Mouse (Mus musculus) kidney, adult 2 months (tissue): ENCODE data around the gene Abi3bp. TPM values are rescaled to one million over a fixed set of nuclear protein-coding genes. Genes with fewer than 3 reads are reported as not detected.

Experiments used
- DNase-seq: peaks from one replicate; pipeline ENCODE4 v3.0.0; 2021
- H3K27ac ChIP-seq: fragments of 200-500 bp; 2 replicates; pipeline ENCODE4 v1.5.1; 2012; ENCODE audit warnings: low read depth, low read length, control low read depth, inconsistent platforms; ENCODE audit not compliant: insufficient read depth
- H3K27me3 ChIP-seq: fragments of 200-500 bp; replicated peaks from 2 replicates; pipeline ENCODE4 v1.6.1; 2012; ENCODE audit warnings: mild to moderate bottlenecking, moderate library complexity, low read length, inconsistent platforms; ENCODE audit not compliant: control insufficient read depth, insufficient read depth
- H3K36me3 ChIP-seq: fragments of 200-500 bp; 2 replicates; pipeline ENCODE4 v1.6.1; 2012; ENCODE audit warnings: mild to moderate bottlenecking, moderate library complexity, low read length, inconsistent platforms; ENCODE audit not compliant: control insufficient read depth, insufficient read depth
- H3K4me1 ChIP-seq: fragments of 200-500 bp; 2 replicates; pipeline ENCODE4 v1.6.1; 2011; ENCODE audit warnings: low read length; ENCODE audit not compliant: control insufficient read depth, insufficient read depth
- H3K4me3 ChIP-seq: fragments of 200-500 bp; 2 replicates; pipeline ENCODE4 v1.5.1; 2011; ENCODE audit warnings: mild to moderate bottlenecking, low read depth, low read length, control low read depth; ENCODE audit not compliant: insufficient read depth
- CTCF ChIP-seq: fragments of 200-500 bp; conservative IDR thresholded peaks from 2 replicates; pipeline ENCODE4 v1.5.1; 2011; ENCODE audit warnings: low read depth, mild to moderate bottlenecking, control low read depth, low read length, moderate library complexity, mixed read lengths; ENCODE audit not compliant: insufficient read depth, insufficient read length
- POLR2A ChIP-seq: fragments of 200-500 bp; IDR thresholded peaks from one replicate; pipeline ENCODE4 v1.6.1; 2011; ENCODE audit warnings: low read depth, low read length, control low read depth
- WGBS: fragments of 180-500 bp; shearing (Covaris S2); methylation state at CpG from one replicate; pipeline ENCODE4 v1.1.7; 2018; 5-methylcytosine and 5-hydroxymethylcytosine counted together
- polyA plus RNA-seq: library from polyadenylated mRNA; depleted of rRNA; stranded (reverse); fragments of >200 nt; gene quantifications from 2 replicates; pipeline ENCODE4 v1.2.3, GENCODE M21; 2012

Abi3bp gene
- polyA plus RNA-seq, 1 experiment = 5.2 TPM

DNA sequence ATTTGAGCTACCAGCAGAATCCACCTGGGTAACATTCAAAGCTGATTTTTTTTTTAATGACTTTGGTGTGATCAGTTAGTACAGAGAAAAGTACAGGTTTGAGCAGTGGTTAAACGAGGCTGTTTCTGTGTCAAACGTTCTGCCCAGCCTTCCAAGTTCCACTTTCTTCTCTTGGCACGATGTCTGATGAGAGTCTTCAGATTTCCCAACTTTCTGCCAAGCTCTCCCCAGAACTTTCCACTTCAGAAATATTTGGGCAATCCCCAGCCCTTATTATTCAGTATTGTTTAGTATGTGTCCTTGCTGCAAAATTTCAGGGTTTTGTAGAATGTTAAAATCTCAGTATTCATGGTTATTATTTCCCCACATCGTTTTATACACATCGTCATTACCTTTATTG is 115.9 kb downstream of the Abi3bp start:
- WGBS = 82% methylated on average over 5 of the region's 5 CpGs

DNA sequence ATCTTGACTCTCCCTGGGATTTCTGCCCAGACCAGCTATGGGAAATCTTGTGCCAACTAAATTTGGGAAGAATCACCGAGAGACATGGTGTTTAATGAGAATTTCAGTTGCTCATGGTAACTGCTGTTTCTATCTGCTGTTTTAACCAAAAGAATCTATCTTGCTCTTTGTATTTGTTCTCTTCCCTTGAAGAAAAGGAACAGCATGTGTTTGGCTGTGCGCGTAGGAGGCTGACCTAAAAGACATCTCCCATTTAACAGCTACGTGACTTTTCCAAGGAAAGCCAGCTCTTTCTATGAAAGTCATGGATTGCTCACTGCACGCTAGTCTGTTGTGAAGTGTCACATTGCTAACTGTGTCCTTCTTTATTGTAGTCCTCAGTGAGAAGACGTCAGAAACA is 117.2 kb downstream of the Abi3bp start:
- whole genome bisulfite sequencing = 79% methylated on average over 6 of the region's 6 CpGs
- no peak overlapping the region for H3K27ac ChIP-seq
- H3K4me3 ChIP-seq = no peak overlapping the region
- no peak for TF ChIP-seq CTCF
- TF ChIP-seq POLR2A = no peak
- no peaks in the 10 kb centered on the region for H3K27me3 ChIP-seq
- H3K4me1 ChIP-seq = no peaks in the 10 kb centered on the region
- no peak for DNase-seq
- no peaks in the 10 kb centered on the region for H3K36me3 ChIP-seq

More for the DNA sequence above, 115.9 kb downstream of the Abi3bp start:
- Histone ChIP-seq H3K27ac (no peak overlapping the region), H3K4me3 (no peak overlapping the region), H3K36me3 (no peaks in the 10 kb centered on the region), H3K4me1 (no peaks in the 10 kb centered on the region), H3K27me3 (no peaks in the 10 kb centered on the region)
- DNase-seq = no peak
- no peak for TF ChIP-seq CTCF
- TF ChIP-seq POLR2A = no peak

DNA sequence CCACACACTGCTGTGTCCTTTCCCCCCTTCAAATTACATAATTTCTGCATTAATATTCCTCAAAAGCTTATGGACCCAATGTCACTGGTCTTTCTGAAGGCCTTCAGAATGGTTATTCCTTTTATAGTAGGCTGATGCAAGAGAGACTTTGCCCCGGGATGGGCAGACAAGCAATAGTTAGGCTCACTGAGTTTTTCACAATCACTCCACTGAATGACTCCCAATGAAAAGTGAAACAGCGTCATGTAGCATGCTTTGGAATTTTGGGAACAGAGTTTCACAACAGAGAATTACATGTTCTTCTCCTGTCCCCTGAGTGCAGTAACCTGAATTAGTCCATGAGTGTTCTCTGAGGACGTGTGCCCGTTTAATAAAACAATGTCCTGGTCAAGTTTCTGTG is 120.7 kb downstream of the Abi3bp start:
- peak; percentile 1 for DNase-seq
- Histone ChIP-seq H3K4me3 (no peak overlapping the region), H3K27me3 (no peaks in the 10 kb centered on the region), H3K27ac (no peak overlapping the region), H3K36me3 (no peaks in the 10 kb centered on the region), H3K4me1 (no peaks in the 10 kb centered on the region)
- no peak for TF ChIP-seq CTCF
- TF ChIP-seq POLR2A = no peak
- 93% methylated on average over 4 of the region's 4 CpGs for WGBS

DNA sequence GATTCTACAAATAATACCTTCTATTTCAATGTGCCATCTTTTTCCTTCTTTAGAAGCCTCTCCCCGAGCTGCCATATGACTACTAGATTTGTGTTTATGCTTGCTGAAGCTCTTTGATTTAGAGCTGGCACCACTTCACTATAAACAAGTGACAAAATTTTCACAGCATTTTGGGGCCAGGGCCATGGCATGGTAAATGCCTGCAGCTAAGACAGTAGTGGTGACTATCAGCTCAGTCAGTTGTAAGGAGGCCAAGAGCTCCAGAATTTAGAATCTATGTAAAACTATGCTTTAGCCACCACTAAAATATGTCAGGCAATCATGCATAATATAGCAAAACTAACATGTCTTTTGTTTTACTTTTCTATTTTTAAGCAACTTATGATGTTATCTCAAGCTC is 124.7 kb downstream of the Abi3bp start:
- no peak overlapping the region for H3K27ac ChIP-seq
- no peak for DNase-seq
- no peaks in the 10 kb centered on the region for H3K4me1 ChIP-seq
- TF ChIP-seq POLR2A (no peak), CTCF (no peak)
- no peaks in the 10 kb centered on the region for H3K27me3 ChIP-seq
- 84% methylated on average over 1 of the region's 1 CpGs for WGBS
- no peaks in the 10 kb centered on the region for H3K36me3 ChIP-seq
- H3K4me3 ChIP-seq = no peak overlapping the region

DNA sequence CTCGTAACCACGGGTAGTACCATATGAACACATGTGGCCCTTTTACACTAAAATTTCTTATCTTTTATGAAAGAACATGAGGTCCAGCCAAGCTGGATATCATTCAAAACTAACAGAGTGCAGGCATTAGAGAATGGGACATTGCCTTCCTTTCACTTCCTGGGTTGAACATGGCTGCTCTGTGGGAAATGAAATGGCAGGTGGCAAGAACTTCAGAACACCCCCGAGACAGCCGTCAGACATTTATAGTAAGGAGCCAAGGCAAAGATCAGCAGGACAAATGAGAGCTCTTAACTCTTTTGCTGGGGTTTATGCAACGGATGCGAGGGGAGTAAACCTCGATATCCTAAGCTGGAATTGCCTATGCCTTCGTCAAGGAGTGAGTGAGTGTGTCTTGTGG is 132.9 kb downstream of the Abi3bp start:
- 74% methylated on average over 8 of the region's 8 CpGs for WGBS
- DNase-seq = no peak
- TF ChIP-seq POLR2A (no peak), CTCF (no peak)
- Histone ChIP-seq H3K4me3 (no peak overlapping the region), H3K36me3 (no peaks in the 10 kb centered on the region), H3K27ac (no peak overlapping the region), H3K4me1 (no peaks in the 10 kb centered on the region), H3K27me3 (no peaks in the 10 kb centered on the region)

DNA sequence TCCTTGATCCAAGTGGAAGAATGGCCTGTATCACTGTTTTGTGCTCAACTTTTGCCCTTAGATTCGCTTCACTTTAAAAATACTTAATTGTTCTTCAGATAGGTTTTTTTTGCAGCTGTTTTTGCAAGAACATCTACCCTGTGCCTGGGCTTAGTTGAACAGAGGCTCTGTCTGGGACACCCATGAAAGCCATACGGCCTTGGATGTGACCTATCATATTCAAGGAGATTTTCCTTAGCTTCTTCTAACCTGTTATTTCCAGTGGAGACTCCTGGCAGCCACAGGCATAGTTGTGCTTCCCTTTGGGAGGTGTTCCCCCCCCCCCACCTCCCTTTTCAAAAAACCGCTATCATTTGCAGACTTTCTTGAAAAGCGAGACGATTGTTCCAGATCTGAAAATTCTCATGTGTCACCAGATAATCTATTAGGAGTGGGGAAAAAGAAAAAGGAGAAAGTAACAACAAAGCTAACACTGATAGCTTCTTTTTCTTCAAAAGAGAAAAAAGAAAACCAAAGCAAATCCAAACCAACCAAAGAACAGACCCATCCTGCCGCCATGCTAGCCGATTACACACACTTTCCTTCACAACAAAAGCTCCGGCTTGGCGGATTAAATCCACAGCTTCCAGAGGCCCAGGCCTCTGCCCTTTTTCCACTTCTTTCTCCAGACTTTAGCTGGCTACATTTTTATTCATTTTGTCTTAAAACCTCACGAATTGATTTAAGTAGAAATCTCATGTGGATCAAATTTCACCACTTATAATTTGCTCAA is 133.6 kb downstream of the Abi3bp start:
- TF ChIP-seq POLR2A = no peak
- no peak for TF ChIP-seq CTCF
- Histone ChIP-seq H3K4me3 (no peak overlapping the region), H3K4me1 (no peaks in the 10 kb centered on the region), H3K27ac (no peak overlapping the region), H3K36me3 (no peaks in the 10 kb centered on the region), H3K27me3 (no peaks in the 10 kb centered on the region)
- 69% methylated on average over 10 of the region's 10 CpGs for WGBS
- DNase-seq = no peak

DNA sequence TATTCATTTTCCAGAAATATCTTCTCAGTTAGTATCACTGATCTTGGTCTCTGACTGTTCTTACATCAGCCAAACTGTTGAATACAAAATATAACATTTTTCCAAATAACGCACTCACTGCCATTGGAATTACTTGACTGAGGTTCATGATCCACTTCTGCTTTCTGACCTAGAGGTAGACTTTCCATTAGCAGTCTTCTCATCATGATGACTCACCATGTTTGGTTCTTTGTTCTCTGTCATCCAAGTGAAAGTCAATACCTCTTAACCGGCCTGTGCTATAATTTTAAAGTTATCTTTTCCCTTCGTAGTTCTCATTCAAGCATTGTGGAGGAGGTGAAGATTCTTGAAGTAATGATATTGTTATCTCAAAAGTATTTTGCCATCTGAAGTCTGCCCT is 160.9 kb downstream of the Abi3bp start:
- Histone ChIP-seq H3K4me1 (no peaks in the 10 kb centered on the region), H3K27ac (no peak overlapping the region), H3K27me3 (no peaks in the 10 kb centered on the region), H3K36me3 (no peaks in the 10 kb centered on the region), H3K4me3 (no peak overlapping the region)
- WGBS = 80% methylated on average over 3 of the region's 3 CpGs
- DNase-seq = no peak
- TF ChIP-seq POLR2A (no peak), CTCF (no peak)

DNA sequence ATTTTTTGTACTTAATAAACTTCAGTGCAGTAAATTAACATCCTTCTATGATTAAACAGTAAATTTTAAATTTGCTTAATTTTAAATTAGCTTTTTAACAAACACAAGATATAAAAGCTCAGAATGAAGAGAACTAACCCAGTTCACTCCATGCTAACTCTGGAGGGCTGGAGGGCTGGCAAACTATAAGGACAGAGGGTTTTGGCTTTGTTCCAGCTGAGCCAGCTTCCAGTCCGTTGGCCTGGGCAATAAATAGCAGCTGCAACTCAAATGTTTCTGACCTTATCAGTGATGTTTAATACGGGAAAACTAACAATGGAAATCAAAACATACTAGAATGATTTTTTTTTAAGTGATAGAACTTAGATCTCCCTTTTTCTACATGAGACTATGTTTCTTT is 167.6 kb downstream of the Abi3bp start:
- H3K27me3 ChIP-seq = no peaks in the 10 kb centered on the region
- no peaks in the 10 kb centered on the region for H3K36me3 ChIP-seq
- no peak overlapping the region for H3K4me3 ChIP-seq
- no peak for TF ChIP-seq CTCF
- TF ChIP-seq POLR2A = no peak
- H3K4me1 ChIP-seq = no peaks in the 10 kb centered on the region
- no peak for DNase-seq
- H3K27ac ChIP-seq = no peak overlapping the region
- WGBS = 8% methylated on average over 2 of the region's 2 CpGs
